Mouse (Mus musculus) small intestine, adult 2 months (tissue): Measurements from ENCODE around the gene Chsy1.

Experiments
- CTCF ChIP-seq: fragments of 200-500 bp; IDR thresholded peaks from 2 replicates; pipeline ENCODE4 v1.5.1; 2012; ENCODE audit warnings: low read depth, mild to moderate bottlenecking, control low read depth, inconsistent platforms, low read length, moderate library complexity, mixed read lengths; ENCODE audit not compliant: insufficient replicate concordance, insufficient read length; ENCODE audit errors: extremely low read depth
- POLR2A ChIP-seq: fragments of 200-500 bp; IDR thresholded peaks from 2 replicates; pipeline ENCODE4 v1.6.1; 2012; ENCODE audit warnings: low read depth, mild to moderate bottlenecking, control low read depth, inconsistent platforms, low read length, moderate library complexity

DNA sequence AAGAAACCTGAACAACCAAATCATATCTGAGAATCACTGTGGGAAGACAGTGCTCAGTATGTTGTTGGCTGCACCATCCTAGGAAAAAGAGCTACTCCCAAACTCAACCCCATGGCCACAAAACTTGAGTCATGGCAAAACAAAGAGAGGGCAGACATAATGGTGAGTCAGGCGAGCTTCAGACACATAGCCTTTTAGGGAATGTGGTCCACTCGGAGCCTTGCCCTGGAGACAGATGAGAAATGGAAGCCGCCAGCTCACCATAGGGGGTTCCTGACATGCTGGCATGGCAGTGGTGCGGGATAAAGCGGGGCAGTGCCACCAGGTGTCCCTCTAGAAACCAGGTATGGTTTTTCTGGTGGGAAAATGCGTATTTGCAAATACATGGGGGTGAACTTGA is 68.8 kb downstream of the Chsy1 start:
- TF ChIP-seq CTCF (no peak), POLR2A (no peak)
